Mouse (Mus musculus): ENCODE data around the gene C2cd3. TPM values are rescaled to one million over a fixed set of nuclear protein-coding genes. Genes with fewer than 3 reads are reported as not detected.
A peak's percentile ranks its signal among the peaks of the same experiment; 100 is the strongest.

C2cd3 gene
- total and polyA plus RNA-seq, 2 experiments from 2014 or later, result 8.1 to 26.6 TPM

DNA sequence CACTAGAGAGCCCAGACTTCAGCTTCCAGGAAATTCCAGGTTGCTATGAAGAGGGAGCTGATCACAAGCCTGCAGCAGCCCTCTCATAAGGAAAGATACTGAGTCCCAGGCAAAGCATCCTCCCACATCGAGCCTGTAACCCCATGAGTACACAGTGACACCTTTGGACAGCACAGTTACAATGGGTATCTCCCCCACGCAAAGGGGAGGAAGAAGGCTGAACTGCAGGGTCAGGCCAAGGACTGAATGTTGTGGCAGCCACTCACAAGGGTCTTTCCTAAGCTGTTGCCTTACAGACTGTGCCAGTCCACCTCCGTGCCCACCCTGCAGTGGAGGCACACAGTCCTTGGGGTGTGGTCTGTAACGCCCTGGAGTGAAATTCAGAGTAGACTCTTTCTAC lies 134.5 kb downstream of the C2cd3 start:
- Histone ChIP-seq H3K4me1 (ENCODE audit: insufficient read depth, low read length) (no peaks in the 10 kb centered on the region), H3K4me2 (ENCODE audit: low read depth, low read length, poor library complexity, severe bottlenecking) (no peak overlapping the region), H3K36me3 (ENCODE audit: insufficient read depth, low read length) (no peaks in the 10 kb centered on the region), H3K27ac (ENCODE audit: low read depth, low read length) (no peak overlapping the region), H3K9ac (replicated peaks; ENCODE audit: low read length, poor library complexity, severe bottlenecking) (no peak overlapping the region), H3K27me3 (ENCODE audit: insufficient read depth, low read length) (no peaks in the 10 kb centered on the region), H3K9me3 (ENCODE audit: low read length) (no peaks in the 10 kb centered on the region), H3K4me3 (ENCODE audit: low read depth, low read length) (no peak overlapping the region)
- WGBS, result 77% methylated on average over 4 of the region's 4 CpGs
- TF ChIP-seq CTCF (IDR thresholded peaks at IDR 0.05), result no peak
- ATAC-seq (ENCODE audit: low FRiP score) (no peak), DNase-seq (ENCODE audit: low spot score) (no peak)

DNA sequence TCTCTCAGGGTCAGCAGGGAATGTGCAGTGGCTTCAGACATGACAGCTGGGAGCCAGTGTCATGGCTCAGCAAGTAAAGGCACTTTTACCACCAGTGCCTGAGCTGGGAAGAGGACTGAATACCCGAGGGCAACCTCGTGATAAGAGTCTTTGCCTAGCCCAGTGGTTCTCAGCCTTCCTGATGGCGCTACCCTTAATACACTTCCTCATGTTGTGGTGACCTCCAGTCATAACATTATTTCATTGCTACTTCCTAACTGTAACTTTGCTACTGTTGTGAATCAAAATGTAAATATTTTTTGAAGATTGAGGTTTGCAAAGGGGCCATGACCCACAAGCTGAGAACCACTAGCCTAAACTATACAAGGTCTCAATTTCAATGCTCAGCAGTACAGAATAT lies 136.6 kb downstream of the C2cd3 start:
- no peak overlapping the region for H3K9ac ChIP-seq (replicated peaks; ENCODE audit: low read length, poor library complexity, severe bottlenecking)
- H3K4me1 ChIP-seq (ENCODE audit: insufficient read depth, low read length), result no peaks in the 10 kb centered on the region
- H3K4me3 ChIP-seq (ENCODE audit: low read depth, low read length), result no peak overlapping the region
- no peak for ATAC-seq (ENCODE audit: low FRiP score)
- no peaks in the 10 kb centered on the region for H3K27me3 ChIP-seq (ENCODE audit: insufficient read depth, low read length)
- H3K4me2 ChIP-seq (ENCODE audit: low read depth, low read length, poor library complexity, severe bottlenecking), result no peak overlapping the region
- H3K27ac ChIP-seq (ENCODE audit: low read depth, low read length), result no peak overlapping the region
- no peaks in the 10 kb centered on the region for H3K36me3 ChIP-seq (ENCODE audit: insufficient read depth, low read length)
- no peak for DNase-seq (ENCODE audit: low spot score)
- H3K9me3 ChIP-seq (ENCODE audit: low read length), result no peaks in the 10 kb centered on the region
- WGBS, result 78% methylated on average over 3 of the region's 3 CpGs
- TF ChIP-seq CTCF (IDR thresholded peaks at IDR 0.05), result no peak

DNA sequence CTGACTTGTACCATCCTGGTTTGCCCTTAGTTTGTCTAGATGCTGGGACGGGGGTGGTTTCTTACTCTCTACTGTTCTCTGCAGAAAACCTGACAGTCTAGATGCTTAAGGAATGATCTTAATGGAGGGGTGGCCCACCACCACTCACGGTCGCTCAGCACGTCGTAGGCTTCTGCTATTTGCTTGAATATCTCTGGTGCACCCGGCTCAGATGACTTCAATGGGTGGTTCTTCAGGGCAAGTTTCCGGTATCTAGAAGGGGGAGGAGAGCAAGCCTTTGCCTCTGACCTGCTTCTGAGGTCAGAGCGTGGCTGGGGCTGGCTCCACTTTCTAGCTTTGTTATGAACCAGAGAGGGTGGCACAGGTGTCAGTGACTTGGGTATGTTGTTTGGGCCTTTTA lies 139.6 kb downstream of the C2cd3 start:
- no peaks in the 10 kb centered on the region for H3K27me3 ChIP-seq (ENCODE audit: insufficient read depth, low read length)
- H3K36me3 ChIP-seq (ENCODE audit: insufficient read depth, low read length), result no peaks in the 10 kb centered on the region
- no peak overlapping the region for H3K9ac ChIP-seq (replicated peaks; ENCODE audit: low read length, poor library complexity, severe bottlenecking)
- WGBS, result 87% methylated on average over 8 of the region's 8 CpGs
- ATAC-seq (ENCODE audit: low FRiP score) (no peak), DNase-seq (ENCODE audit: low spot score) (no peak)
- H3K4me2 ChIP-seq (ENCODE audit: low read depth, low read length, poor library complexity, severe bottlenecking), result no peak overlapping the region
- no peak for TF ChIP-seq CTCF (IDR thresholded peaks at IDR 0.05)
- H3K4me3 ChIP-seq (ENCODE audit: low read depth, low read length), result no peak overlapping the region
- no peaks in the 10 kb centered on the region for H3K9me3 ChIP-seq (ENCODE audit: low read length)
- H3K4me1 ChIP-seq (ENCODE audit: insufficient read depth, low read length), result no peaks in the 10 kb centered on the region
- H3K27ac ChIP-seq (ENCODE audit: low read depth, low read length), result no peak overlapping the region

- H3K9me3 ChIP-seq (ENCODE audit: low read length), result no peaks in the 10 kb centered on the region
- no peak for TF ChIP-seq CTCF (IDR thresholded peaks at IDR 0.05)
- DNase-seq (ENCODE audit: low spot score), result peak; percentile 63
- H3K9ac ChIP-seq (replicated peaks; ENCODE audit: low read length, poor library complexity, severe bottlenecking), result no peak within 1 kb of the TSS
- no peak within 1 kb of the TSS for H3K4me3 ChIP-seq (ENCODE audit: low read depth, low read length)
- H3K4me1 ChIP-seq (ENCODE audit: insufficient read depth, low read length), result no peaks in the 10 kb centered on the region
- no peak within 1 kb of the TSS for H3K27ac ChIP-seq (ENCODE audit: low read depth, low read length)
- no peaks in the 10 kb centered on the region for H3K36me3 ChIP-seq (ENCODE audit: insufficient read depth, low read length)
- 46% methylated on average over 11 of the region's 11 CpGs for WGBS
- peak; percentile 44; the same call in 1 of the 2 replicates for ATAC-seq (ENCODE audit: low FRiP score)
- peak within 1 kb of the TSS; percentile 18; the same call in 1 of the 2 replicates for H3K4me2 ChIP-seq (ENCODE audit: low read depth, low read length, poor library complexity, severe bottlenecking)
- no peaks in the 10 kb centered on the region for H3K27me3 ChIP-seq (ENCODE audit: insufficient read depth, low read length)
These were observed 142.5 kb downstream of the C2cd3 start, which contains the start of gene Dnajb13 for GRCm38 (mm10) chr7:100514573-100514972. Dnajb13 (minus strand) TSS chr7:100514960.

Other genes starting within 250 kb of the C2cd3 start
- 15.5 and 16.6 TPM in 2 replicates for gene Lipt2, start 213.0 kb upstream of the C2cd3 start, total RNA-seq (2014; rRNA removed)
- gene Lipt2, start 213.0 kb upstream of the C2cd3 start, polyA plus RNA-seq (2015; fragmentation: Nextera tagmentation; extraction: Ambion mirVana), result 17.1 and 19.5 TPM in 2 replicates
- gene Kcne3, start 195.7 kb upstream of the C2cd3 start, total RNA-seq (2014; rRNA removed), result not detected in 2 replicates
- gene Kcne3, start 195.7 kb upstream of the C2cd3 start, polyA plus RNA-seq (2015; fragmentation: Nextera tagmentation; extraction: Ambion mirVana), result 0.27 TPM in 1 of 2 replicates, not detected in the other
- gene Pgm2l1, start 144.8 kb upstream of the C2cd3 start, total RNA-seq (2014; rRNA removed), result 188 and 214 TPM in 2 replicates
- 38.6 and 46.2 TPM in 2 replicates for gene Pgm2l1, start 144.8 kb upstream of the C2cd3 start, polyA plus RNA-seq (2015; fragmentation: Nextera tagmentation; extraction: Ambion mirVana)
- 6.4 and 7.7 TPM in 2 replicates for gene P4ha3, start 86.7 kb upstream of the C2cd3 start, total RNA-seq (2014; rRNA removed)
- gene P4ha3, start 86.7 kb upstream of the C2cd3 start, polyA plus RNA-seq (2015; fragmentation: Nextera tagmentation; extraction: Ambion mirVana), result 2.6 and 3.9 TPM in 2 replicates
- 159 and 172 TPM in 2 replicates for gene Ppme1, start 74 bp downstream of the C2cd3 start, total RNA-seq (2014; rRNA removed)
- 149 and 161 TPM in 2 replicates for gene Ppme1, start 74 bp downstream of the C2cd3 start, polyA plus RNA-seq (2015; fragmentation: Nextera tagmentation; extraction: Ambion mirVana)
- gene Ucp3, start 100.8 kb downstream of the C2cd3 start, total RNA-seq (2014; rRNA removed), result not detected in 2 replicates
- 0.06 and 0.16 TPM in 2 replicates for gene Ucp3, start 100.8 kb downstream of the C2cd3 start, polyA plus RNA-seq (2015; fragmentation: Nextera tagmentation; extraction: Ambion mirVana)
- 93.0 and 118 TPM in 2 replicates for gene Ucp2, start 121.1 kb downstream of the C2cd3 start, total RNA-seq (2014; rRNA removed)
- gene Ucp2, start 121.1 kb downstream of the C2cd3 start, polyA plus RNA-seq (2015; fragmentation: Nextera tagmentation; extraction: Ambion mirVana), result 99.5 and 99.9 TPM in 2 replicates
- gene Dnajb13, start 142.7 kb downstream of the C2cd3 start, total RNA-seq (2014; rRNA removed), result 4.1 and 4.3 TPM in 2 replicates
- gene Dnajb13, start 142.7 kb downstream of the C2cd3 start, polyA plus RNA-seq (2015; fragmentation: Nextera tagmentation; extraction: Ambion mirVana), result 2.9 and 3.2 TPM in 2 replicates
- gene Coa4, start 164.8 kb downstream of the C2cd3 start, total RNA-seq (2014; rRNA removed), result 3.9 and 7.5 TPM in 2 replicates
- 5.7 and 6.5 TPM in 2 replicates for gene Coa4, start 164.8 kb downstream of the C2cd3 start, polyA plus RNA-seq (2015; fragmentation: Nextera tagmentation; extraction: Ambion mirVana)
- gene Rab6a, start 235.2 kb downstream of the C2cd3 start, total RNA-seq (2014; rRNA removed), result 289 and 352 TPM in 2 replicates
- 340 and 363 TPM in 2 replicates for gene Rab6a, start 235.2 kb downstream of the C2cd3 start, polyA plus RNA-seq (2015; fragmentation: Nextera tagmentation; extraction: Ambion mirVana)
- gene Mrpl48, start 236.1 kb downstream of the C2cd3 start, total RNA-seq (2014; rRNA removed), result 33.9 and 47.8 TPM in 2 replicates
- 89.8 and 91.5 TPM in 2 replicates for gene Mrpl48, start 236.1 kb downstream of the C2cd3 start, polyA plus RNA-seq (2015; fragmentation: Nextera tagmentation; extraction: Ambion mirVana)